Mouse (Mus musculus) 3T3-L1 (cell line): ENCODE data around the gene St14.
A peak's percentile ranks its signal among the peaks of the same experiment; 100 is the strongest.
"Not testable (repeated sequence)": the region's sequence is repeated elsewhere in the genome, so short reads cannot be mapped to it uniquely, and the experiment has no call there.

ENCODE experiments used
- DNase-seq: peaks from one replicate; pipeline ENCODE4 v3.0.0-alpha.2; 2015; ENCODE audit warnings: low read depth, low spot score

The St14 gene

DNA sequence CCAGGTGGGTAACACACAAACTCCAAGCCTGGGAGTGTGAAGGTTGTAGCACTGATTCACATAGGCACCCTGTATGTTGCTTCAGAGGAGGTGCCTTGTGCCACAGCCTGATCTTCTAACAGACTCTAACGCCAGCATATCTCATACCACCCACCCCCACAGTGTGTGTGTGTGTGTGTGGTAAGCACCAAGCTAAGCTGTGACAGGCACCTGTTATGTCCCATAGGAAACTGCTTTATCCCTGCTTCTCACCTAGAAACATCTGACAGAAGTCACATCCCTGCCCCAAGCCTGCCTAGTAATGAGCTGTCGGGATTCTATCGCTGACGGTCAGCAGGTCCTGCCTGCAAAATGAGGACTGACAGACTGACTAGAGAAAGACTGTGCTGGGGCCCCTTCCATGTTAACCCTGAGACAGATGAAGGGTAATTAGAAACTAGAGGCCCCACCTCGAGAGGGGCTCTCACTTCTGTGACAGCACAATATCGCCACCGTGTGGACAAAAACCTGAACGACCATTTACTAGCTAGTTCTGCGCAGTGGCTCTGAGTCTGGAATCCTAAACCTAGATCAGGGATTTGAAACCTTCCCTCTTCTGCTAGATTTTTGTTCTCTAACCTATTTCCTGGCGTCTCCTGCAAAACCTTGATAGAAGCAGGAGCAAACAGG is 45.4 kb downstream of the St14 start:
- DNase-seq = peak; percentile 72

DNA sequence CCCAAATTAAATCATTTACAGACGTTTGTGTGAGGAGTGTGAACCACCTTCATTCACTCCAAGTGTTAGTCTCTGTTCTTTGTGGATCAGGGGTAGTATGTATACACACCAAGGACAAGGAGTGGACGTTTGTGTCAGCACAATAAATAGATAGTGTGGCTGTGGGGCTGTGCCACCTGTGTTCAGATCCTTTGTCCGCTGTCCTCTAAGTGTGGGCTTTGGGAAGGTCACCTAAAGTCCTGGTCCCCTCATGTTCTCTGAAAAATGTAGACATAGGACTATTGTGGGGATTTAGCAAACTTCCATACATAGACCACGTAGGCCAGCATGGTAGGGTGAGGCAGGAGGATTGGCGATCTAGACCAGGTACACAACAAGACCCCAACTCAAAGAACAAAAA is 46.1 kb downstream of the St14 start:
- DNase-seq = no peak

DNA sequence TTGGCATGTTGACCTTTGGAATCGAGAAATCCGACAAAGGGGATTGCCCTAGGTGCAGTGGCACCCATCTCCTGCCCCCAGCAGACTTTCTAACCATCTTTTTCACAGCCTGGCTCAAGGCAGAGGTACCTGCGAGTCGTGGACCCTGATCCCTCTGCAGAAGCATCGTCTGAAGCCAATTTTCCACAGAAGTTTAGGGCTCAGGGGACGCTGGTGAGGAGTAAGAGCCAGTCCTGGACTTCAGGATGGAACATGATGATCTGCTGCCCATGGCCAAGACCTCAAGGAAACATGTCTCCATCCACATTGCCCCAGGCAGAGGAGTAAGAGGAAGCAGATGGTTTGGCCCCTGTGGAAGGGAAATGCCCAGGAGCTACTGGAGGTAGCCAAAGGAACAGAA is 48.9 kb downstream of the St14 start:
- DNase-seq = peak; percentile 10

DNA sequence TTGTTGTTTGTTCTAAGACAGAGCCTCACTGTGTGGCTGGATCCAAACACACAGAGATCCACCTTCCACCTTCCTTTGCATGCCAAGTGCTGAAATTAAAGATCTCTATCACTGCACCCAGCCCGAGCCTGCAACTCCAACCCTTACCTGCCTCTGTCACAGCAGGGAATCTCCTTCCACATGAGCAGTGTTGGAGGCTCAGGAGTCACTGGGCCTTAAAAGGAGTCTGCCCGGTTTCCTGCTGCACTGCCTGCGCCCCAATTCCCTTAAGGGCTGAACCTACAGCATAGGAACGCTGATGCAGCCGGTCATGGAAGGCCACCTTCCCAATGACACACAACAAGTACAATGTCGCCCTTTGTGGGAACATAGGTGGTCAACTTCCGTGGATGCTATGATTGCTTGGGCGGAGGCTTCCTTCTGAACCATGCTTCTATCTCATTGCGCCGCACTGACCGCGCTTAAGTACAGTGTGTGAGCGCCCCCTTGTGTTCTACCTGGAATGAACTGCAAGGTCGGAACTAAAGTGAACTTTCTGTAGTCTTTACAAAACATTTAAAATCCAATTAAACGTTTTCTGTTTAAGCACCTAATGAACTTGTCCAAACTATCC is 49.5 kb downstream of the St14 start:
- DNase-seq = peak; percentile 76

DNA sequence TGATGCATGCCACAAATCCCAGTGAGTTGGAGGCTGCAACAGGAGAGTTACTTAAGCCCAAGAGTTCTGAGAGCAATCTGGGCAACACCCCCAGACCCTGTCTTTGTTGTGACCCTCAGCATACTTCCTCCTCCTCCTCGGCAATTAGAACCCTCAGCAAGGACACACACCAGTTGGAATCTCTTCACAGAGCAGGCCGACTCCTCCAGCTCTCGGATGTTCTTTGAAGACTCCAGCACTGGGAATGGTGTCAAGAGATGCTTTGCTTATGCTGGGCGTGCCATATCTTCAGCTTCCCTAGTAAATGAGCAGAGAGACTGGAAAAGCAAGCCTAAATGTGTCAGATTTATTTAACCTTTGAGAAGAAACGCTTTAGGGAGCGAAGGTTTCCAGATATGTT is 50.9 kb downstream of the St14 start:
- no peak for DNase-seq

DNA sequence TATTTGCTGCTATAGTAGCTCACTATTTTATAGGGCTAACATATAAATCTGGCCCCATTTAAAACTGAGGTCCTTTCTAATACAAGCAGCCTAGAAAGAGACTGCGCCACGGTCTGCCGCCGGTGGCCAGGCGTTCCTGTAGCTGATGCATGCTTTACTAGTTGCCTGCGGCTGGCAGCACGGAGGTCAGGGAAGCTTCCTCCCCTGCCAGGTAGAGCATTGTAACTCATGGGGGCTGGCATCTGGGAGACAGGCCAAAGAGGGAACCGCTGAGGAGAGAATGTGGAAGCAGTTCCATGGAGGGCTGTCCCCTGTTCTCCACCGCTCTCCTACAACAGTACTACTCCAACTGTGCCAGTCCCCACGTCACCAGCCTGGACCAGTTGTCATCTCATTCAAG is 56.8 kb downstream of the St14 start:
- DNase-seq = no peak

DNA sequence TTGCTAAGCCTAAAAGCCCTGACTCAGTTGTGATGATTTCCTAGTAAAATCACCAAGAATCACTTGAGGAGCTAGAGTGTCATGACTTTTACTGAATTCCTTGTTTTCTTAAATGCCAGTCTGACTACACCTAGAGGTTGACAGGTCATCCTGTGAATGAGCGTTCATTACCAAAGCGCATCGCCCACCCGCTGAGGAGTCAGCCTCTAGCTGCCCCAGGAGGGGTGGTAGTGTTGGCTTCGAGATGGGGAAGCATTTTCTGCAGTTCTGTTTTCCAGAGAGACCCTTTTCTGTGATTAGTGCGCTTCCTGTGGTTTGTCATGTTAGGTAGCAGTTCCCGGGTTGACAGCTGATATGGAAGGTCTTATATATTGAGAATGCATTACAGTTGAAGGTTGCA is 57.9 kb downstream of the St14 start:
- no peak for DNase-seq

DNA sequence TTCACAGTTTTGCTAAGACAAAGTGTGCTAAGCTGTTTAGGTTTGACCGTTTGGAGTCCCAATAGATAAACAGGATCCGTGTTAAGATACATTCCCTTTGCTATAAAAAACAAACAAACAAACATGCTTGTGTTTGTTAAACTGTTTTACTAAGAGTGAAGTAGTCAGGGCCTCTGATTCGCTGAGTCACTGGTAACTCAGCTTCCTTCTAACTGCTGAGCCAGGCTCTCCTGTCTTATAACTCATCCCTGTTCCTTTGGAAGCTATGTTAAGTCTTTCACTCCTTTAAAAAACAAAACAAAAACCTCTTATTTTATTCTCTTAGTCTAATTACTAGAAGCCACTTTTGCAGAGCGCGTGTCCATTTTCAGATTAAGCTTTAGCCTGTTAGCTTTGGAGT is 59.4 kb downstream of the St14 start:
- no peak for DNase-seq

DNA sequence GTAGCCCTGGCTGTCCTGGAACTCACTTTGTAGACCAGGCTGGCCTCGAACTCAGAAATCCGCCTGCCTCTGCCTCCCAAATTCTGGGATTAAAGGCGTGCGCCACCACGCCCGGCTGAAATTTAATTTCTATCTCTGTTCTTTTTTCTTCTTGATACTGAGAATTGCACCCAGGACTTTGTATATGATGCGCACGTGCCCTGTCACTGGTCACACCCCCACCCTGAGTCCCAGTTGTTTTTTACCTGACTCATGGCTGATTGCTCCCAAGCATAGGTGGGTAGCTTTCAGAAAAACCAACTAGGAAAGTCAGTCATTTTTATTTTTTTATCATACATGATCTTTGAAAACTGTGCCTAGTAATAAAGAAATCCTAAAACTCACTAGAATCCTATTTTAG is 60.9 kb downstream of the St14 start:
- DNase-seq = no peak

DNA sequence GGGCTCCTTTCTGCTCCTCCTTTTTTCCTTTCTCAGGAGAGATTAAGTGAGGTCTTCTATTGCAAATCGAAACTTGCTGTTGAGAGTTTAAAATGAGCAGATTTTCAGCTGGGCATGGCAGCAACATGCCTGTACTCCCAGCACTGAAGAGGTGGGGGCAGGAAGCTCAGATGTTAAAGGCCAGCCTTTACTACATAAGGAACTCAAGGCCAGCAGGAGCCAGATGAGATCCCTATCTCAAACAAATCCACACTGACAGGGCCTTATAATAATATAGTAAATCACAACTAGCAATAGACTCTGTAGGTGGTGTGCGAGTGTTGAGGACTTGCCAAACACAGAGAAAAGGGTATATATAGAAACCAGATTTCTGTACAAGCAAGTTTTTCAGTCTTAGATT is 72.9 kb downstream of the St14 start:
- DNase-seq = no peak

DNA sequence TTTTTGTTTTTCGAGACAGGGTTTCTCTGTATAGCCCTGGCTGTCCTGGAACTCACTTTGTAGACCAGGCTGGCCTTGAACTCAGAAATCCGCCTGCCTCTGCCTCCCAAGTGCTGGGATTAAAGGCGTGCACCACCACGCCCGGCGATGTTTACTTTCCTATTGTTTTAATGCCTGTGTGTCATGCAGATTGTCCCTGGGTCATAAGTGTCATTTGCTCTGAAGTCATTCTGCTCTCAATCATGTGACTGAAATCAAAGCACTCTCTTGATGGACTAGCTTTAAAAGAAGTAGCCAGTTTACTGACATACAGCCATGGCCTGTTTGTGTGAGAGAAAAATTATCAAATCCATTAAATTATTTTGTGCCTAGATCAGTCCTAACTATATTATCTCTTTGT is 80.1 kb downstream of the St14 start:
- DNase-seq = not testable (repeated sequence)

DNA sequence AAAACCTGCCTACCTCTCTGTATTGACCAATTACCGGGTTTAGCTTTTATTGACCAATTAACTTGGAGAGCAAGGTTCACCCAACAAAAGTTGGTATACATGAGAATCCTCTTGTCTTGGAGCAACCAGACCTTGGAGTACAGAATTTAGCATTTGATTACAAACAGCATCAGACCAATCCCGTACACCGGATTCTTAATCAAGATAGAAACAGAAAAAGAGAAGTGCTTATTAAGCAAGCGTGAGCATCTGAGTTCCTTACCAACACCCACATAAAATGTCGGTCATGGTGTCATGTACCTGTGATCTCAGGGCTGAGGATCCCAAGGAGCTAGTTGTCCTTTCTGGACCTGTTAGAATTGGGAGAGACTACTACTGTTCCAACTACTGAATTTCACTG is 81.4 kb downstream of the St14 start:
- no peak for DNase-seq
